Comparison of ENCODE assay signal across 21 mouse cellular contexts in the genomic region with DNA sequence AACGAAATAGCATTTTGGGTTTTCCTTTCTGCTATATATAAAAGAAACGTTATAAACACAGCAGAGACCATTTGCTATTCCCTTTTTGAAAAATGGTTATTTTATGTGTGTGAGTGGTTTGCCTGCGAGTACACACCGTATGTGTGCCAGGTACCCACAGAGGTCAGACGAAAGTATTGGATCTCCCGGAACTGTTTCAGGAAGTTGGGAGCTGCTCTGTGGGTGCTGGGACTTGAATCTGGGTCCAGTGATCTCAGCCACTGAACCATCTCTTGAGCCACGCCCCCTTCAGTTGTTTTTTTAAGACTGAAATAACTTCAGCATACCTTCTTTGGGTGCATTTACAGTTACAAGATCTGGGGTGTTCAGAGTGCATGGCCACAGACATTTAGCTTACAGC. TPM values are rescaled to one million over a fixed set of nuclear protein-coding genes. Genes with fewer than 3 reads are reported as not detected.
DNase-seq lines count a peak whose midpoint lies in the region; ATAC-seq and TF ChIP-seq lines count a peak whose summit lies in the region.
"Had no signal": no experiment of that assay in that cellular context is flagged by ENCODE, and none has a peak within 500 bp of the region (broad histone marks: within the 10 kb centered on the region; RNA-seq: fewer than 3 reads in every experiment).

No protein-coding gene starts in this region.

- no peak for TF ChIP-seq EP300 in lung, postnatal 0 days (IDR thresholded peaks at IDR 0.05)

- H3K4me1 ChIP-seq in intestine, embryonic 14.5 days (replicated peaks; ENCODE audit: control insufficient read depth, insufficient read depth, low read length) = peaks cover 8% of the 10 kb centered on the region
- H3K4me1 ChIP-seq in intestine, embryonic 16.5 days (ENCODE audit: control insufficient read depth, insufficient read depth, low read length) = 0 out of 2 replicates have a peak, but pooled peaks cover 2% of the 10 kb centered on the region
- no peaks in the 10 kb centered on the region for H3K4me1 ChIP-seq in lung, postnatal 0 days (ENCODE audit: insufficient read depth, low read depth, low read length)
- H3K4me1 ChIP-seq in stomach, embryonic 16.5 days (ENCODE audit: control insufficient read depth, insufficient read depth, low read length) = 0 out of 2 replicates have a peak, but pooled peaks cover 4% of the 10 kb centered on the region
- H3K4me1 ChIP-seq: forebrain, embryonic 13.5 days; liver, embryonic 13.5 days had no signal

- H3K36me3 ChIP-seq in intestine, embryonic 14.5 days (ENCODE audit: control insufficient read depth, insufficient read depth, low read length) = no peaks in the 10 kb centered on the region
- no peaks in the 10 kb centered on the region for H3K36me3 ChIP-seq in intestine, embryonic 16.5 days (ENCODE audit: control insufficient read depth, insufficient read depth, low read length)
- H3K36me3 ChIP-seq in lung, postnatal 0 days (ENCODE audit: insufficient read depth, low read length) = no peaks in the 10 kb centered on the region
- H3K36me3 ChIP-seq in stomach, embryonic 16.5 days (ENCODE audit: control insufficient read depth, insufficient read depth, low read length) = no peaks in the 10 kb centered on the region
- H3K36me3 ChIP-seq: liver, embryonic 13.5 days had no signal

- no peak overlapping the region for H3K9ac ChIP-seq in intestine, embryonic 14.5 days (ENCODE audit: low read length)
- H3K9ac ChIP-seq in intestine, embryonic 16.5 days (ENCODE audit: low read depth, low read length) = no peak overlapping the region
- H3K9ac ChIP-seq in lung, postnatal 0 days (replicated peaks; ENCODE audit: low read depth) = no peak overlapping the region
- H3K9ac ChIP-seq in stomach, embryonic 16.5 days (ENCODE audit: low read length) = no peak overlapping the region
- H3K9ac ChIP-seq: forebrain, embryonic 13.5 days; liver, embryonic 13.5 days had no signal

- H3K4me2 ChIP-seq in intestine, embryonic 14.5 days (ENCODE audit: low read length) = peak overlapping the region; percentile 50
- H3K4me2 ChIP-seq in intestine, embryonic 16.5 days (ENCODE audit: low read depth, low read length) = no peak overlapping the region
- H3K4me2 ChIP-seq in lung, postnatal 0 days (replicated peaks; ENCODE audit: low read depth, low read length) = peak overlapping the region; percentile 62
- H3K4me2 ChIP-seq in stomach, embryonic 16.5 days (ENCODE audit: low read depth, low read length) = peak overlapping the region; percentile 50

- DNase-seq in adrenal gland, postnatal 14 days = peak; percentile 12
- no peak for DNase-seq in adrenal gland, postnatal 25 days
- no peak for DNase-seq in intestine, embryonic 14.5 days (ENCODE audit: low spot score)
- peak; percentile 28 for DNase-seq in lung, postnatal 0 days (ENCODE audit: low spot score)
- DNase-seq in lung, postnatal 14 days = no peak
- no peak for DNase-seq in Muller cell, postnatal 12 days (ENCODE audit: inconsistent ontology term)
- DNase-seq: heart, postnatal 4 days; layer of hippocampus, adult 9-11 months; liver, embryonic 13.5 days; lung, postnatal 4 days; spleen, adult 18-20 months; thymus, postnatal 36 days had no signal

- ATAC-seq in intestine, embryonic 14.5 days (replicated peaks; ENCODE audit: low FRiP score, low TSS enrichment, low read depth) = no peak
- ATAC-seq in intestine, embryonic 16.5 days = no peak
- no peak for ATAC-seq in lung, postnatal 0 days
- ATAC-seq in stomach, embryonic 16.5 days (ENCODE audit: insufficient read depth, low FRiP score) = no peak
- ATAC-seq: forebrain, embryonic 13.5 days; Patski had no signal

- H3K9me3 ChIP-seq in intestine, embryonic 14.5 days (ENCODE audit: control insufficient read depth, low read length) = no peaks in the 10 kb centered on the region
- H3K9me3 ChIP-seq in intestine, embryonic 16.5 days (ENCODE audit: control insufficient read depth, low read length) = no peaks in the 10 kb centered on the region
- H3K9me3 ChIP-seq in lung, postnatal 0 days (ENCODE audit: low read length) = no peaks in the 10 kb centered on the region
- H3K9me3 ChIP-seq in stomach, embryonic 16.5 days (replicated peaks; ENCODE audit: control insufficient read depth, low read length) = no peaks in the 10 kb centered on the region
- H3K9me3 ChIP-seq: forebrain, embryonic 13.5 days; liver, embryonic 13.5 days had no signal

- H3K27ac ChIP-seq in intestine, embryonic 14.5 days (ENCODE audit: low read depth) = no peak overlapping the region
- no peak overlapping the region for H3K27ac ChIP-seq in intestine, embryonic 16.5 days (ENCODE audit: low read length)
- H3K27ac ChIP-seq in lung, postnatal 0 days (ENCODE audit: low read length) = no peak overlapping the region
- no peak overlapping the region for H3K27ac ChIP-seq in stomach, embryonic 16.5 days (ENCODE audit: low read length)
- H3K27ac ChIP-seq: forebrain, embryonic 13.5 days; liver, embryonic 13.5 days had no signal

- H3K4me3 ChIP-seq in intestine, embryonic 14.5 days (ENCODE audit: low read depth, low read length) = no peak overlapping the region
- H3K4me3 ChIP-seq in intestine, embryonic 16.5 days (ENCODE audit: low read length) = no peak overlapping the region
- peak overlapping the region; percentile 38; the same call in 1 of the 2 replicates for H3K4me3 ChIP-seq in lung, postnatal 0 days (ENCODE audit: low read depth, low read length)
- no peak overlapping the region for H3K4me3 ChIP-seq in stomach, embryonic 16.5 days (replicated peaks; ENCODE audit: low read length)
- H3K4me3 ChIP-seq: forebrain, embryonic 13.5 days had no signal

- no peaks in the 10 kb centered on the region for H3K27me3 ChIP-seq in intestine, embryonic 14.5 days (replicated peaks; ENCODE audit: control insufficient read depth, insufficient read depth, low read length)
- H3K27me3 ChIP-seq in intestine, embryonic 16.5 days (replicated peaks; ENCODE audit: control insufficient read depth, insufficient read depth, low read length) = no peaks in the 10 kb centered on the region
- H3K27me3 ChIP-seq in lung, postnatal 0 days (replicated peaks; ENCODE audit: insufficient read depth, low read length) = no peaks in the 10 kb centered on the region
- H3K27me3 ChIP-seq in stomach, embryonic 16.5 days (ENCODE audit: control insufficient read depth, insufficient read depth, low read length) = no peaks in the 10 kb centered on the region
- H3K27me3 ChIP-seq: forebrain, embryonic 13.5 days; liver, embryonic 13.5 days had no signal

- 63% methylated on average over 7 of the region's 7 CpGs for WGBS in intestine, embryonic 14.5 days
- whole genome bisulfite sequencing in intestine, embryonic 16.5 days = 68% methylated on average over 7 of the region's 7 CpGs
- 64% methylated on average over 7 of the region's 7 CpGs for WGBS in lung, postnatal 0 days
- WGBS in stomach, embryonic 16.5 days = 60% methylated on average over 7 of the region's 7 CpGs

- no peak for TF ChIP-seq CTCF in lung, postnatal 0 days (IDR thresholded peaks at IDR 0.05)

RNA-seq across cellular contexts. Expression of a gene that starts 0.9 kb away (rescaled TPM):
- 21.1 and 27.7 TPM in 2 replicates for total RNA-seq in adrenal gland, postnatal 14 days (2021)
- total RNA-seq in adrenal gland, postnatal 25 days (2021) = 48.8 and 69.8 TPM in 2 replicates
- 2.6 and 2.9 TPM in 2 replicates for polyA plus RNA-seq in intestine, embryonic 14.5 days (2014; fragmentation: Nextera tagmentation; extraction: Ambion mirVana)
- polyA plus RNA-seq in intestine, embryonic 16.5 days (2015; fragmentation: Nextera tagmentation; extraction: Ambion mirVana) = 2.6 and 2.7 TPM in 2 replicates
- polyA plus RNA-seq in lung, postnatal 0 days (2015; fragmentation: Nextera tagmentation; extraction: Ambion mirVana) = 45.4 and 67.5 TPM in 2 replicates
- 2.0 and 2.9 TPM in 2 replicates for polyA plus RNA-seq in stomach, embryonic 16.5 days (2015; fragmentation: Nextera tagmentation; extraction: Ambion mirVana)
- polyA plus RNA-seq: forebrain, embryonic 13.5 days had no signal

RNA-seq across cellular contexts. Expression of a gene that starts 24.8 kb away (rescaled TPM):
- not detected in 2 replicates for total RNA-seq in adrenal gland, postnatal 14 days (2021)
- not detected in 2 replicates for total RNA-seq in adrenal gland, postnatal 25 days (2021)
- polyA plus RNA-seq in intestine, embryonic 14.5 days (2014; fragmentation: Nextera tagmentation; extraction: Ambion mirVana) = not detected in 2 replicates
- not detected in 2 replicates for polyA plus RNA-seq in intestine, embryonic 16.5 days (2015; fragmentation: Nextera tagmentation; extraction: Ambion mirVana)
- polyA plus RNA-seq in lung, postnatal 0 days (2015; fragmentation: Nextera tagmentation; extraction: Ambion mirVana) = not detected in 2 replicates
- polyA plus RNA-seq in stomach, embryonic 16.5 days (2015; fragmentation: Nextera tagmentation; extraction: Ambion mirVana) = not detected in 2 replicates
- total RNA-seq: heart, postnatal 4 days; left cerebral cortex, postnatal 10 days had no signal
- polyA plus RNA-seq: cerebellum, adult 2 months; cortical plate, adult 2 months; forebrain, embryonic 13.5 days; gonadal fat pad, adult 2 months; liver, embryonic 13.5 days; midbrain, embryonic 11.5 days; Patski had no signal

RNA-seq across cellular contexts. Expression of a gene that starts 43.0 kb away (rescaled TPM):
- total RNA-seq in adrenal gland, postnatal 14 days (2021) = not detected in 2 replicates
- total RNA-seq in adrenal gland, postnatal 25 days (2021) = not detected in 2 replicates
- polyA plus RNA-seq in intestine, embryonic 14.5 days (2014; fragmentation: Nextera tagmentation; extraction: Ambion mirVana) = 0.42 TPM in 1 of 2 replicates, not detected in the other
- polyA plus RNA-seq in intestine, embryonic 16.5 days (2015; fragmentation: Nextera tagmentation; extraction: Ambion mirVana) = not detected in 2 replicates
- 0.16 TPM in 1 of 2 replicates, not detected in the other for polyA plus RNA-seq in lung, postnatal 0 days (2015; fragmentation: Nextera tagmentation; extraction: Ambion mirVana)
- polyA plus RNA-seq in stomach, embryonic 16.5 days (2015; fragmentation: Nextera tagmentation; extraction: Ambion mirVana) = 0.30 and 0.31 TPM in 2 replicates
- total RNA-seq: heart, postnatal 4 days; left cerebral cortex, postnatal 10 days had no signal
- polyA plus RNA-seq: cerebellum, adult 2 months; cortical plate, adult 2 months; forebrain, embryonic 13.5 days; gonadal fat pad, adult 2 months; liver, embryonic 13.5 days; midbrain, embryonic 11.5 days; Patski had no signal

RNA-seq across cellular contexts. Expression of a gene that starts 44.1 kb away (rescaled TPM):
- 19.2 and 36.6 TPM in 2 replicates for total RNA-seq in adrenal gland, postnatal 14 days (2021)
- total RNA-seq in adrenal gland, postnatal 25 days (2021) = 53.8 and 82.3 TPM in 2 replicates
- 0.12 TPM in 1 of 2 replicates, not detected in the other for polyA plus RNA-seq in intestine, embryonic 14.5 days (2014; fragmentation: Nextera tagmentation; extraction: Ambion mirVana)
- 0.21 and 0.31 TPM in 2 replicates for polyA plus RNA-seq in intestine, embryonic 16.5 days (2015; fragmentation: Nextera tagmentation; extraction: Ambion mirVana)
- polyA plus RNA-seq in lung, postnatal 0 days (2015; fragmentation: Nextera tagmentation; extraction: Ambion mirVana) = 17.2 and 18.5 TPM in 2 replicates
- 0.31 and 0.57 TPM in 2 replicates for polyA plus RNA-seq in stomach, embryonic 16.5 days (2015; fragmentation: Nextera tagmentation; extraction: Ambion mirVana)
- total RNA-seq: left cerebral cortex, postnatal 10 days had no signal
- polyA plus RNA-seq: cortical plate, adult 2 months; forebrain, embryonic 13.5 days; midbrain, embryonic 11.5 days; Patski had no signal

RNA-seq across cellular contexts. Expression of a gene that starts 54.0 kb away (rescaled TPM):
- total RNA-seq in adrenal gland, postnatal 14 days (2021) = not detected in 2 replicates
- not detected in 2 replicates for total RNA-seq in adrenal gland, postnatal 25 days (2021)
- not detected in 2 replicates for polyA plus RNA-seq in intestine, embryonic 14.5 days (2014; fragmentation: Nextera tagmentation; extraction: Ambion mirVana)
- not detected in 2 replicates for polyA plus RNA-seq in intestine, embryonic 16.5 days (2015; fragmentation: Nextera tagmentation; extraction: Ambion mirVana)
- not detected in 2 replicates for polyA plus RNA-seq in lung, postnatal 0 days (2015; fragmentation: Nextera tagmentation; extraction: Ambion mirVana)
- polyA plus RNA-seq in stomach, embryonic 16.5 days (2015; fragmentation: Nextera tagmentation; extraction: Ambion mirVana) = not detected in 2 replicates
- total RNA-seq: heart, postnatal 4 days had no signal
- polyA plus RNA-seq: cerebellum, adult 2 months; cortical plate, adult 2 months; forebrain, embryonic 13.5 days; gonadal fat pad, adult 2 months; liver, embryonic 13.5 days; midbrain, embryonic 11.5 days; Patski had no signal

Comparison
In these comparisons a context has a peak if more than half of its experiments do, and no peak if none do; other contexts are left out.
1. DNase-seq: peak in adrenal gland, postnatal 14 days (single experiment) and lung, postnatal 0 days (single experiment); none in adrenal gland, postnatal 25 days (single experiment), intestine, embryonic 14.5 days (single experiment), lung, postnatal 14 days (single experiment) and Muller cell, postnatal 12 days (single experiment).
2. RNA of a gene that starts 0.9 kb away (polyA plus RNA-seq): 45.4 to 67.5 TPM in lung, postnatal 0 days; 2.0 to 2.9 TPM in stomach, embryonic 16.5 days, 2.6 to 2.9 TPM in intestine, embryonic 14.5 days and 2.6 to 2.7 TPM in intestine, embryonic 16.5 days; every median in the first group is over 10 times any median in the second.